Mouse (Mus musculus) heart, embryonic 10.5 days (tissue): Measurements from ENCODE around the gene Mup2. TPM values are rescaled to one million over a fixed set of nuclear protein-coding genes. Genes with fewer than 3 reads are reported as not detected.
"Not testable (repeated sequence)": the region's sequence is repeated elsewhere in the genome, so short reads cannot be mapped to it uniquely, and the experiment has no call there.

Source experiments
- DNase-seq: peaks from one replicate; pipeline ENCODE4 v3.0.0-alpha.2; 2017; ENCODE audit warnings: low spot score
- H3K27ac ChIP-seq: fragments of 300-500 bp; sonication (generic); 2 replicates; pipeline ENCODE4 v1.5.1; 2016; ENCODE audit warnings: mild to moderate bottlenecking
- H3K27me3 ChIP-seq: fragments of 300-500 bp; sonication (generic); 2 replicates; pipeline ENCODE4 v1.6.1; 2016; ENCODE audit warnings: mild to moderate bottlenecking; ENCODE audit not compliant: poor library complexity, insufficient read depth, severe bottlenecking
- H3K36me3 ChIP-seq: fragments of 300-500 bp; sonication (generic); 2 replicates; pipeline ENCODE4 v1.6.1; 2016; ENCODE audit warnings: mild to moderate bottlenecking, moderate library complexity
- H3K4me1 ChIP-seq: fragments of 300-500 bp; sonication (generic); 2 replicates; pipeline ENCODE4 v1.6.1; 2016; ENCODE audit warnings: mild to moderate bottlenecking
- H3K4me3 ChIP-seq: fragments of 300-500 bp; sonication (generic); 2 replicates; pipeline ENCODE4 v1.5.1; 2016; ENCODE audit warnings: mild to moderate bottlenecking, moderate library complexity
- H3K9me3 ChIP-seq: fragments of 300-500 bp; sonication (generic); 2 replicates; pipeline ENCODE4 v1.6.1; 2016; ENCODE audit warnings: mild to moderate bottlenecking, moderate library complexity
- polyA plus RNA-seq: library from polyadenylated mRNA; unstranded; fragments of >200 nt; fragmentation: Nextera tagmentation; extraction: Ambion mirVana; gene quantifications from 2 replicates; pipeline ENCODE4 v1.2.1, GENCODE M21; 2016

Mup2 gene
- polyA plus RNA-seq, result not detected in 2 replicates

DNA sequence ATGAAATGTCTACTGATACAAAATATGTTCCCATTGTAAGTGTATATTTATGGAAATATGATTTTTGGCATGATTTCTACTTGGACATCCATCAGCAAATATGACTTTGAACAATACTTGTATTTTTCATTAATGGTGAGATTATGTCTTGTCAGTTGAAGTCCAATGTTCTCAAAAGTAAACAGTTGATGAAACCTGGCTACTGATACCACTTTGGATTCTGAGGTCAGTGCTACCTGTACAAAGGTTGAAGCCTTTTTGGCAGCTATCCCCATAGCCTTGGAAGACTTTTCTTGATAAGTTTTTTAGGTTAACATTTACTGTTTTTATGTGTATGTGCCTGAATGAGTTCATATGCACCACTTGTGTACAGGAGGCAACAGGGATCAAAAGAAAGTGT is at the start of gene Mup2:
Mup2 (minus strand) TSS at position 101 of the 400 bp plus-strand sequence.
- not testable (repeated sequence) for H3K4me3 ChIP-seq, H3K4me1 ChIP-seq, H3K36me3 ChIP-seq, H3K9me3 ChIP-seq, H3K27ac ChIP-seq, H3K27me3 ChIP-seq, DNase-seq

Other genes with a start within 250 kb of the Mup2 start
- 0.10 and 0.17 TPM in 2 replicates for gene Slc46a2, start 239.2 kb downstream of the Mup2 start, polyA plus RNA-seq
- gene Mup4, start 193.6 kb downstream of the Mup2 start, polyA plus RNA-seq, result not detected in 2 replicates
- not detected in 2 replicates for gene Mup6, start 190.0 kb downstream of the Mup2 start, polyA plus RNA-seq
- not detected in 2 replicates for gene Mup7, start 83.8 kb downstream of the Mup2 start, polyA plus RNA-seq
- not detected in 2 replicates for gene Mup8, start 68.3 kb upstream of the Mup2 start, polyA plus RNA-seq